Mouse (Mus musculus) heart, embryonic 15.5 days (tissue): Measurements from ENCODE around the gene Prdm2. TPM values are rescaled to one million over a fixed set of nuclear protein-coding genes. Genes with fewer than 3 reads are reported as not detected.

ENCODE experiments used
- ATAC-seq: fragments of 200-750 bp; cut with Nextera tagmentation; replicated peaks from 2 replicates; pipeline ENCODE4 v1.8.0; 2017; ENCODE audit warnings: low read depth, moderate TSS enrichment; ENCODE audit not compliant: insufficient number of reproducible peaks, insufficient read depth, low FRiP score
- H3K27ac ChIP-seq: fragments of 300-500 bp; sonication (generic); 2 replicates; pipeline ENCODE4 v1.5.1; 2015; ENCODE audit warnings: mild to moderate bottlenecking, inconsistent platforms
- H3K27me3 ChIP-seq: fragments of 300-500 bp; sonication (generic); 2 replicates; pipeline ENCODE4 v1.6.1; 2015; ENCODE audit warnings: inconsistent platforms
- H3K36me3 ChIP-seq: fragments of 300-500 bp; sonication (generic); 2 replicates; pipeline ENCODE4 v1.6.1; 2015; ENCODE audit warnings: mild to moderate bottlenecking, inconsistent platforms
- H3K4me1 ChIP-seq: fragments of 300-500 bp; sonication (generic); replicated peaks from 2 replicates; pipeline ENCODE4 v1.6.1; 2015; ENCODE audit warnings: inconsistent platforms
- H3K4me2 ChIP-seq: fragments of 300-500 bp; sonication (generic); 2 replicates; pipeline ENCODE4 v1.6.1; 2015; ENCODE audit warnings: inconsistent platforms, mild to moderate bottlenecking, moderate library complexity
- H3K4me3 ChIP-seq: fragments of 300-500 bp; sonication (generic); 2 replicates; pipeline ENCODE4 v1.5.1; 2015; ENCODE audit warnings: mild to moderate bottlenecking, inconsistent platforms
- H3K9ac ChIP-seq: fragments of 300-500 bp; sonication (generic); 2 replicates; pipeline ENCODE4 v1.6.1; 2015; ENCODE audit warnings: mild to moderate bottlenecking, inconsistent platforms
- H3K9me3 ChIP-seq: fragments of 300-500 bp; sonication (generic); replicated peaks from 2 replicates; pipeline ENCODE4 v1.6.1; 2016; ENCODE audit warnings: inconsistent platforms
- WGBS: fragments of 180-500 bp; shearing (Covaris S2); methylation state at CpG from one replicate; pipeline ENCODE4 v1.1.7; 2015; ENCODE audit warnings: mixed read lengths; 5-methylcytosine and 5-hydroxymethylcytosine counted together
- polyA plus RNA-seq: library from polyadenylated mRNA; unstranded; fragments of >200 nt; fragmentation: Nextera tagmentation; extraction: Ambion mirVana; gene quantifications from 2 replicates; pipeline ENCODE4 v1.2.1, GENCODE M21; 2015

The Prdm2 gene
- polyA plus RNA-seq, 1 experiment from 2014 or later: 6.6 TPM

DNA sequence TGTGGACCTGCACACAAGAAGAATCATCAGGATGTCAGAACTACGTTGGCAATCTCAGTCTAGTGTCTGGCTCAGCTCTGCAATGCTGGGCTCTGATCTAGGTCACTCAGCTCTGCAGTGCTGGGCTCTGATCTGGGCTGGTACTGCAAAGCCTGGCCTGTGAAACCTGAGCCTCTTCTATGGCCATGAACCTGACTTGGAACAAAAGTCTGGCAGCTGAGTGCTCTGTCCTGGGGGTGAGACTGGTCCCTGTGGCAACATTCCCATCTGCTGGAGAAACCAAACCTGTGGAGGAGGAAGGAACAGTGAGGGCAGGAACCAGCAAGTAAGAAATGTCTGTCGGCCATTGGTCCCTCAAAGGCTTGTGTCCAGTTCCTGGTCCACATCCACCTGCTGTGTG is 109.0 kb downstream of the Prdm2 start:
- 0 out of 2 replicates have a peak, but pooled peaks cover 3% of the 10 kb centered on the region for H3K4me1 ChIP-seq
- WGBS: 63% methylated on average over 2 of the region's 2 CpGs
- no peak overlapping the region for H3K9ac ChIP-seq
- H3K27me3 ChIP-seq: peaks cover 18% of the 10 kb centered on the region
- H3K36me3 ChIP-seq: peaks cover 7% of the 10 kb centered on the region
- no peak for ATAC-seq
- H3K4me3 ChIP-seq: no peak overlapping the region
- H3K9me3 ChIP-seq: no peaks in the 10 kb centered on the region
- no peak overlapping the region for H3K4me2 ChIP-seq
- no peak overlapping the region for H3K27ac ChIP-seq

DNA sequence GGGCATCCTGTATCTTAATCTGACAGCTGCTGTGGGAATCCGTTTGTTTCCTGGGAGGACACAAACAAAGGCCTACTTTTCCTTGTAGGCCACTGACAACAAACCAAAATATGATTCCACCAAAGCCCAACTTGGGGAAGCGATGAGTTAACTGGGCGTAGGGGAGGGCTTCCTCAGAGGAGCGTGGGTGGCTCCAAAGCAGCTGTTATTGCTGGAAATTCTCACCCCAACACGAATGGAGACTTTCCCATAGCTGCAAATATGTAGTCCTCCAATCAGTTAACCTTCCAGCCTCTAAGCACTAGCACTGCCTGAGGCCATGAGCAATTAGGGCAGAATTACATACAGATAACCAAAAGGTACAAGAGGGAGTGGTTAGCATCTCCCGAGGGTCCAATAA is 112.6 kb downstream of the Prdm2 start:
- Histone ChIP-seq H3K27ac (no peak overlapping the region), H3K9me3 (no peaks in the 10 kb centered on the region), H3K4me1 (0 out of 2 replicates have a peak, but pooled peaks cover 3% of the 10 kb centered on the region), H3K36me3 (no peaks in the 10 kb centered on the region), H3K27me3 (peaks cover 40% of the 10 kb centered on the region), H3K9ac (no peak overlapping the region), H3K4me3 (no peak overlapping the region), H3K4me2 (no peak overlapping the region)
- no peak for ATAC-seq
- 51% methylated on average over 6 of the region's 6 CpGs for WGBS

DNA sequence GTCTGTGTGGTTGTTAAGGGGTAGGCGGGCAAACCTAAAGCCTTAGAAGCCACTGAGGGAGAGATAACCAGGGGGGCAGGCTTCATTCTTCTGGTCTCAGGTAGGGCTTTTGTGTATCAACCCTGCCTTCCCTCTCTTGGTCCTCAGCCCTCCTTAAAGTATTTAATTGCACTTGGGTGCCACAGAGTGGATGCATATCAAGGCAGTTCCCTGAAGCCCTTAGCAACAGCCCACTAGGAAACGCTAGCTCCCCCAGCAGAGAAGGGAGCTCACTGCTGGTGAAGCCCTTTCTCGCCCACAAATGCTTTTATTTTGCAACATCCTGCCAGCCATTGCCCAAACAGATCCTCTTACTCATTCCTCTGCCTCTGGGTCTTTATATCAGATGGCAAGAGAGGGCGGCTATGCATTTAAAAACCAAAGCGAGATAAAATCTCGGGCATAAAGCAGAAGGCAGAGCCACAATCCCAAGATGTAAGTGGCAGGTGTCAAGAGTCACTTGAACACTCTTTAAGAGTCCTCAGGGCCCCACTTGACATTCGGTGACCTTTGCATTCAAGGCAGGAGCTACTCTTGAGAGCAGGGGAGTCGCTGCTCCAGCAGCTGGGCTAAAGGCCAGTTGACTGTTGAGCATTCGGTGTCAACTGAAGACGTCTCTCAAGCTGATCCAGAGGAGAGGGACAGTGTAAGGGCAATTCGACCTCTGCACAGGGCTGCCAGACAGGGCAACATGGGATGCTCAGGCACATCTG is 113.3 kb downstream of the Prdm2 start:
- peaks cover 40% of the 10 kb centered on the region for H3K27me3 ChIP-seq
- 29% methylated on average over 11 of the region's 11 CpGs for WGBS
- ATAC-seq: no peak
- no peak overlapping the region for H3K4me3 ChIP-seq
- H3K27ac ChIP-seq: no peak overlapping the region
- H3K9ac ChIP-seq: no peak overlapping the region
- no peaks in the 10 kb centered on the region for H3K9me3 ChIP-seq
- no peak overlapping the region for H3K4me2 ChIP-seq
- H3K36me3 ChIP-seq: no peaks in the 10 kb centered on the region
- 0 out of 2 replicates have a peak, but pooled peaks cover 3% of the 10 kb centered on the region for H3K4me1 ChIP-seq

DNA sequence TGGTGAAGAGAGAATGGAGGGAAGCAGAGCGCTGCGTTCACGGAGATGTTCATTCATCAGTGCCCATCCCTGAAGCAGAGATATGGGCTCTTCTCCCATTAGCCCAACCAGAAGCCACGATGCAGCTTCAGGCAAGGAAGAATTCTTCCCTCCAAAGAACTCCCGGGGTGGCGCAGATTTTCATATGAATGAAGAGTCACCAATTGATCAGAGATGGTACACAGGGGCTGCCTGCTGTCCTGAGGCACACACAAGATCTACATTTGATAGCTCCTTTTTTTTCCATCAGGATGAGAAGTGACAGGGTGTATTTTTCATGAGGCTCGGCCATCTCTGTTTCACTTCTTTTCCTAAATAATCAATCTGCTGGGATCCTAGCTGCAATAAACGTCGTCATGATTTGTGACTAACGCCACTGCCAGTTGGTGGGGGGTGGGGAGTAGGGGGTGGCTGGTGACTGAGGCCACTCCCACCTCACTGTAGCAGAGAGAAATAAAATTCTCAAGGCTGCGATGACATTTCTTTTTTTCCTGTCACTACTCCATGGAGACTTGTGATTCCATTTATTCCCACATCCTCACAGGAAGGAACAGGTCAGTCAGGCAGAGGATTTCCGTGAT is 120.6 kb downstream of the Prdm2 start:
- Histone ChIP-seq H3K9ac (no peak overlapping the region), H3K36me3 (no peaks in the 10 kb centered on the region), H3K4me3 (no peak overlapping the region), H3K9me3 (no peaks in the 10 kb centered on the region), H3K4me1 (no peaks in the 10 kb centered on the region), H3K27me3 (peaks cover 9% of the 10 kb centered on the region), H3K4me2 (no peak overlapping the region), H3K27ac (no peak overlapping the region)
- no peak for ATAC-seq
- 56% methylated on average over 12 of the region's 12 CpGs for WGBS

GRCm38 (mm10) chr4:143090551-143090950 is 122.2 kb downstream of the Prdm2 start:
- no peak overlapping the region for H3K27ac ChIP-seq
- H3K4me1 ChIP-seq: no peaks in the 10 kb centered on the region
- no peak for ATAC-seq
- peaks cover 4% of the 10 kb centered on the region; the same call in 1 of the 2 replicates for H3K27me3 ChIP-seq
- no peak overlapping the region for H3K4me2 ChIP-seq
- 90% methylated on average over 3 of the region's 3 CpGs for WGBS
- H3K9me3 ChIP-seq: no peaks in the 10 kb centered on the region
- H3K9ac ChIP-seq: no peak overlapping the region
- no peak overlapping the region for H3K4me3 ChIP-seq
- H3K36me3 ChIP-seq: no peaks in the 10 kb centered on the region

DNA sequence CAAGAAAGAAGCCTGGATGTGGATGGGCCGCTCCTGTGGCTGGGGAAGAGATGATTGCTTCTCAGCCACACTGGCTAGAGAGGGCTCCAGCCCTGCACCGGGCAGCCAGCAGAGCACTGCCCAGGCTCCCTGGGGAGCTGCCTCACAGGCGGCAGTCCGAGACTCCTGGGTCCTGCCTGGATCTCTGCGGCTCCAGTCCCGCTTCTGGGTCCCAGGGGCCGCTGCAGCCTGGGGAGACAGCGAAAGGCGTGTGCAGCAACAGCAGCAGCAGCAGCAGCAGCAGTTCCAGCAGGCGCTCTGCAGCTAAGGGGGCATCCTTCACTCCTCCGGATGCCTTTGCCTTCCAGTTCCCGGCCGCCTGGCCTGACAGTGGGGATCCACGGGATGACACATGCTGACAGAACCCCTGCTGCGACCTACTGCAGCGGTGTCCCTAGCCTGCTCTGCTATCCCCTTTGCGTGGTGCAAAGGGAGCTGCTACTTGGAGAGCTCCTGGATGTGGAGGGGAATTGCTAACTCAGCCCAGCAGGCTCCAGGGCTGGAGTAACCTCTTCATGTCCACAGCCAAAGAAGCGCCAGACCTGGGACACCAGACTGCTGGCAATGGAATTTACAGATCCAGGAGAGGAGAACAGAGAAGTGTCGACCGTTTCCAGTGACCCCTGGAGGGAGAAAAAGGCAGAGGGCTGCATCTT is 138.6 kb downstream of the Prdm2 start:
- Histone ChIP-seq H3K4me2 (peak overlapping the region; percentile 60), H3K27ac (no peak overlapping the region), H3K36me3 (no peaks in the 10 kb centered on the region), H3K9ac (peak overlapping the region; percentile 41; the same call in 1 of the 2 replicates), H3K4me1 (peaks cover 9% of the 10 kb centered on the region), H3K27me3 (peaks cover 21% of the 10 kb centered on the region), H3K4me3 (peak overlapping the region; percentile 27), H3K9me3 (no peaks in the 10 kb centered on the region)
- 4% methylated on average over 20 of the region's 20 CpGs for WGBS
- no peak for ATAC-seq

DNA sequence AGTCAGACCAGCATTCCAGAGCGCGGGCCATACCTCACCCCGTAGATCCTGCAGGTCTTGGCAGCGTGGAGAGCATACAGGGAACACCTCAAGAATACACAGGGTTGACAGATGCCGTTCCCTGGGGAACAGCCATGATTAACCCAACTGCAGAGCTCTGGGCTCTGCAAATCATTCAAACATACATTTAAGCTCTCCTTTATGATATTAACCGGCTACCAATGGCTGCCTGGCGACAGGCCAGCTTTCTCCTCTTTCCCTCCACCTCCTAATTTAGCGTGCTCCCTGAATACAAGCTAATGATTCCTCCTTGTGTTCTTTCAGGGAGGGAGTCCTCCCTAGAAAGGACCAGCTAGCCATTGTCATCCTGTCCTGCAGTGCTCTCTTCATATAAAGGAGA is 141.0 kb downstream of the Prdm2 start:
- Histone ChIP-seq H3K4me1 (peaks cover 9% of the 10 kb centered on the region), H3K27ac (no peak overlapping the region), H3K4me2 (no peak overlapping the region), H3K9me3 (no peaks in the 10 kb centered on the region), H3K36me3 (no peaks in the 10 kb centered on the region), H3K27me3 (peaks cover 21% of the 10 kb centered on the region), H3K9ac (no peak overlapping the region), H3K4me3 (no peak overlapping the region)
- no peak for ATAC-seq
- WGBS: 58% methylated on average over 8 of the region's 8 CpGs

GRCm38 (mm10) chr4:143067006-143067405 is 145.8 kb downstream of the Prdm2 start:
- Histone ChIP-seq H3K27ac (no peak overlapping the region), H3K9ac (no peak overlapping the region), H3K27me3 (no peaks in the 10 kb centered on the region), H3K9me3 (no peaks in the 10 kb centered on the region), H3K36me3 (no peaks in the 10 kb centered on the region), H3K4me1 (no peaks in the 10 kb centered on the region), H3K4me2 (no peak overlapping the region), H3K4me3 (no peak overlapping the region)
- no peak for ATAC-seq
- 79% methylated on average over 9 of the region's 9 CpGs for WGBS

- no peak overlapping the region for H3K4me3 ChIP-seq
- no peak for ATAC-seq
- WGBS: 84% methylated on average over 12 of the region's 12 CpGs
- no peaks in the 10 kb centered on the region for H3K4me1 ChIP-seq
- H3K4me2 ChIP-seq: no peak overlapping the region
- no peaks in the 10 kb centered on the region for H3K9me3 ChIP-seq
- no peak overlapping the region for H3K9ac ChIP-seq
- no peak overlapping the region for H3K27ac ChIP-seq
- H3K27me3 ChIP-seq: no peaks in the 10 kb centered on the region
- H3K36me3 ChIP-seq: no peaks in the 10 kb centered on the region
These were observed 153.9 kb downstream of the Prdm2 start for GRCm38 (mm10) chr4:143058765-143059344.
